Mouse (Mus musculus) cerebellum, adult 2 months (tissue): ENCODE data around the gene Sh3tc1.

Experiments
- CTCF ChIP-seq: fragments of 200-500 bp; IDR thresholded peaks from 2 replicates; pipeline ENCODE4 v1.5.1; 2011; ENCODE audit warnings: low read depth, mild to moderate bottlenecking, control low read depth, low read length, moderate library complexity, borderline replicate concordance; ENCODE audit not compliant: insufficient read depth
- POLR2A ChIP-seq: fragments of 200-500 bp; IDR thresholded peaks from 2 replicates; pipeline ENCODE4 v1.6.1; 2011; ENCODE audit warnings: low read length, control low read depth, borderline replicate concordance; ENCODE audit not compliant: insufficient read depth

DNA sequence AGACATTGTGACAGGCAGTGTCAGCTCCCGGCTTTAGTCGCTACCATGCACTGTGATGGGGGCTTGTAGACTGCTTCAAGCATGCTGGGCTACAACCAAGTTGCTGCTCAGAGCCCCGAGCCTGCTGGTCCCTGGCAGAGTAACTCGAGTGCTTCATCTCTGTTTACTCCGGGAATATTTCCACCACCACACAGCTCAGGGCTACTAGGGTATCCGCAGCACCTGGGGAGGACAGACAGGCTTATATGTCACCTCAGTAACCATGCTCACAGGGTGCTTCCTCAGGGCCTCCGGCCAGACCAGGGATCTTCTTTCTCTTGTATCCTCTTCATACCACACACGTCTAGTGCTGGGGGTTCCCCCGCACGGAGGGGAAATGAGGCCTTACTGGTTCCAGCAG lies 23.1 kb upstream of the Sh3tc1 start:
- no peak for TF ChIP-seq POLR2A
- TF ChIP-seq CTCF = no peak
